Mouse (Mus musculus) left cerebral cortex, adult 18-20 months (tissue): ENCODE data around the gene Maml2. TPM values are rescaled to one million over a fixed set of nuclear protein-coding genes. Genes with fewer than 3 reads are reported as not detected.

Source experiments
- DNase-seq, 2 experiments: peaks; one replicate each; pipeline ENCODE4 v3.0.0; 2021 to 2022; ENCODE audit warnings: low spot score in 2 of 2, mixed read lengths in 1 of 2
- total RNA-seq, 2 experiments: library from RNA; stranded (reverse); gene quantifications; 2 replicates each; pipeline ENCODE4 v1.2.3; 2021

The Maml2 gene
- total RNA-seq, 2 experiments from 2014 or later: 6.1 to 6.6 TPM

DNA sequence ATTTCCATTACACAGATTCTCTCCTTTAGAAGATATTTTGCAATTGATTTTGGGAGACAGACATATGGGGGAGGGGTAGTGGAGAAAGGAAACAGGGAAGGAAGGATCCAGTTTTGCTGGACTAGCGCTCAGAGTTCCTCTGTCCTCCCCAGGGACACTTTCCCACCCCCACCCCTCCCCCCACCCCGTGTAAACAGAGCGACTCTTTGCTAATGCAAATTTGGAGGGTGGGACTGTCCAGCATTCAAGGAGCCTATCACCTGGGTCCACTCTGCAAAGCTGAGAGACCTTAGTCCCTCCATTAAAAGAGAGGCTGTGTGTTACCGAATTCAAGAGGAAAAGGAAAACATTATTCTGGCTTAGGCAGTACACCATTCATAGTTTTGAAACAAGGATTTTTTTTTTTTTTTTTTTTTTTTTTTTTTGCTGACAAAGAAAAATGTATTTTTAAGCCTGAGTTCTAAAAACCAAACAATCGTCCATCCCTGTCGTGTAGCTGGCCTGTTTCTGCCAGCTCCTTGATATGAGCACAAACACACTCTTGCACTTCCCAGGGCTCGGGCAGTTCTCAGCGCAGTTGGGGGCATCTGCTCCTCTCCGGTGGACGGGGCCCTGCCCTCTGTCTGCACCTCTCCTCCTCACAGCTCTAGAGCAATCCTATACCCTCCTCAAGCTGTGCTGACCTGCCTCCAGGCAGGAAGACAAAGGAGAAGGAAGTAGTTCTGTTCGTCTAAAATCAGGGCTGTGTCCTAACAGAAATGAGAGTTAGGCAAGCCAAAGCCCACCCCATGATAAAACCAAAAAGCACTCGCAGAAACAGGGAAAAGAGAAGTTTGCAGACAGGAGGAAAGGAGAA lies 364.2 kb downstream of the Maml2 start:
- no peak for DNase-seq

- no peak for DNase-seq
Measured at GRCm38 (mm10) chr9:13665487-13665969, 367.8 kb downstream of the Maml2 start.

GRCm38 (mm10) chr9:13667955-13668354 lies 370.2 kb downstream of the Maml2 start:
- DNase-seq: no peak

DNA sequence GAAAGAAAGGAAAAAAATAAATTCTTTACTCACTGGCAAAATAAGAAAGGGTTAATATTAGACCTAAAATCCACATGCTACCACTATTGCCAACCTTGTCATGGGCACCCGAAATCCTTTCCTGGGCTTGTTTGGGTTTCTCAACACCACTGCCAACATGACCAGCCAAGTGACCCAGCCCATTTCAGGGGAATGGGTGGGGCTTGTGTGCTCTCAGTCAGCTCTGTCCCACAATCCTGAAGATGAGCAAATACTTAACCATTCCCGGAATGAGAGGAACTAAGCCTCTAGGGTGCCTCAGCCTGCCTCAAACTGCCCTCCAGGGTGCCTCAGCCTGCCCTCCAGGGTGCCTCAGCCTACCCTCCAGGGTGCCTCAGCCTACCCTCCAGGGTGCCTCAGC lies 371.0 kb downstream of the Maml2 start:
- DNase-seq: no peak

DNA sequence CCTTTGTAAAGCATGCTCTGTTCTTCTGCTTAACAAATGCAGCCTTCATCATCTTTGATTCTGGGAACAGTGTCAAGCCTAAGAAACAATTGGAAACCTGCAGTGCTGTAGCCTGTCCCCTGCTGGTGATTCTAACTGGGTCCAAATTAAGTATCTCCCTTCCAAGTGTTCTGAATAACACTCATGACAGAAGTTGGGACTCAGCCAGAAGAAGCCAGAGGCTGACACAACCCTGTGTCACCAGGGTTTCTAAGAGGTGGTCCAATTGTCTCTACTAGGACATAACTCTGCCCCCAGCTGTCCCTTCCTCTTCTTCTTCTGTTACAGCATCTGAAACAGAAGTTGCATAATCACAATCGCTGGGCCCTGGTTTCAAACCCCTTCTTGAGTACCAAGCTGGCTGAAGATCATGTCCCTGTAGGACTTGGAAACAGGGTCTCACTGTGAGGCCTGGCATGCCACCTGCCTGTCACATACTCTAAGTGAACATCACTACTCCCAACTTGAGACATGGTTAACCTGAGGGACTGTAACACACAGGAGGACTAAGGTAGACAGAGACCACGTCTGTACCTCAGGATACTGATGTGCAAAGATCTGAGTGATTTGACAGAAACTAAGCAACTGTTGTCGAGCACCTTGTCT lies 373.5 kb downstream of the Maml2 start:
- DNase-seq: no peak

- no peak for DNase-seq
Measured at GRCm38 (mm10) chr9:13673304-13673703, 375.5 kb downstream of the Maml2 start.

DNA sequence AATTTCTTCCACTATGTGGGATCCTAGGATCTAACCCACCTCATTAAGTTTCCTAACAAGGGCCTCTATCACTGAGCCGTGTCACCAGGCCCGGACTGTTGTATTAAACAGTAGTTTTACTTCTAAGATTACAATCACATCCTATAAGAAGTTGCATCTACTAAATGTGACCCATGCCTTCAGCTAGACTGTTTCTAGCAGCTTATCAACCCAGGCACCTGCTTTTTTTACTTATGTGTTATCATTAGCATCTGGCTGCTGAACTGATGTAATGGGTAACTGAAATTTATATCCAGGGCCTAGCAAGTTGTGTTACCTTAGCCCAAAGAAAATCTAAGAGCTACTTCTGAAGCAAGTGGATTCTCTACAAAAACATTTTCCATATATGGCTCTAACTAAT lies 380.3 kb downstream of the Maml2 start:
- DNase-seq: no peak

DNA sequence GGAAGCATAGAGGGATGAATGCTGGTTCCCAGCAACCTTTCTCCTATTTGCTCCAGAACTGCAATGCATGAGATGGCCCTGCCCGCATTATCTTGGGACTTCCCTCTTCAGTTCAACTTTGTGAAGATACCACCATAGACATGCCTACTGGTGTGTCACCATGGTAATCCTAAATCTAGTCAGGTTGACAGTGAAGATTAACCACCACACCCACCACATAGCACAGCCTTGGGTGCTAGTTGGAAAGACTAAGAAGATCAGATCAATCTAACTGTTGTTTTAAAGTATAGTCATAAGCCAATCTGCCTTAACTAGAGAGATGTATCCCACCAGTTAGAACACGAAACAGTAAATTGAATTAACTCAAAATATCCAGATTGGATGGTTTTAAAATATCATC lies 381.9 kb downstream of the Maml2 start:
- DNase-seq: no peak

DNA sequence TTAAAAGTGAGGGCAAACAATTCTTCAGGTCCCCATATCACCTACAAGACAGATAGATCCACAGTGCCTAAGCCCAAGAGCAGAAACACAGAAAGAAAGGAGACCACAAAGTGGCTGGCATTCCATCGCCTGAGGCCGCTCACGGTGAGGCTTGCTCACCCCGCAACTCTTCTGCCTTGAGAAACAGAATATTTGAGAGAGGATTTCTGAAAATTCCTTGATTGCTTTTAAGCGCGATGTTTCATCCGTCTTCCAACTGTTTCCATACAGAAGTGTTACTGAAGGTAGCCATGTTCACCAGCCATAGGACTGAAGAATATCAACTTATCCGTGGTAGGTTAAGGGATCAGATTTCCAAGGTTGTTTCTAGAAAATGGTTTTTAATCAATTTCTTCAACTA lies 383.4 kb downstream of the Maml2 start:
- DNase-seq: no peak

DNA sequence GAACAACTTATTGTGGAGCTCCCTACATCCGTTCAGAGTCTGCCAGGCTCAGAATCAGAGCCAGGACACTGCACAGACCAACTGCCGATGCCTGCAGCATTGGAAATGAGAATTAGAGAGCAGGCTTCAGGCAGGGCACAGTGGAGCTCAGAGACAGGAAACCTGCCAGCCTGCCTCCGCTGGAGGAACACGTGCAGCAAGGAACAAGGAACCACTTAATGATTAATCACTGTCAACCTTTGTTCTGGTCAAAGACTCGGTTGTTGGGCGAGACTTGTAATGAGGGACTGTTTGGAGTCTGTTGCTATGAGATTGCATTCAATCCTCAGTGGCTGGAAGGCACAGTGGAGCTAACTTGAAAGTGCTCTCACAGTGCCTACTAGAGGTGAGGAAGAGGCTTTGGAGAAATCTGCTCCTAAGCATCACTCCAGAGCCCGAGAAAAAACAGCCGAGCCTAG lies 383.9 kb downstream of the Maml2 start:
- DNase-seq: peak; percentile 39 to 56

GRCm38 (mm10) chr9:13684327-13684934 lies 386.7 kb downstream of the Maml2 start:
- DNase-seq: no peak

DNA sequence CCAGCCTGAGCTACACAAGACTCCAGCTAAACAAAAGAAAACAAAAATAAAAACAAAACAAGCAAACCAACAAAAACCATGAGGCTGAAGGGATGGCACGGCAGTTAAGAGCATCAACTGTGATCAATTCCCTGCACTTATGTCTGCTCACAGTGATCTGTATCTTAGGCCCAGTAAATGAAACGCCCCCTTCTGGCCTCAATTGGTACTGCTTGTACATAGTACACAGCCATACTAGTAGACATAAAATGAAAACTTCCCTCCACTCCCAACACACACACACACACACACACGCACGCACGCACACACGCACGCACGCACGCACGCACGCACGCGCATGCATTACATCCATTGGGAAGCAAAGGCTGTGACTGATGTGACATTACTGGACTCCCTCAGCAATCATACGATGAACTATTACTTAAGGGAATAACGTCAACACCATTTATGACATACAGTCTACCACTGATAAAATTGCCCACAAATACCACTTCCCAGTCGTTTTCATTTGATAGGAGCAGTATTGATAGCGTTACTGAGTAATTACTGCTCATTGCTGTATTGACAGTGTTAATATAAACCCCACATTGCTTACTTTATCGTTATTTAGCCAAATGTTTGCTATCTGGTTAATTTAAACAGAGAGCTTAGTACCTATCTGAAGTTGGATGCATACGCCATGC lies 389.4 kb downstream of the Maml2 start:
- no peak for DNase-seq

DNA sequence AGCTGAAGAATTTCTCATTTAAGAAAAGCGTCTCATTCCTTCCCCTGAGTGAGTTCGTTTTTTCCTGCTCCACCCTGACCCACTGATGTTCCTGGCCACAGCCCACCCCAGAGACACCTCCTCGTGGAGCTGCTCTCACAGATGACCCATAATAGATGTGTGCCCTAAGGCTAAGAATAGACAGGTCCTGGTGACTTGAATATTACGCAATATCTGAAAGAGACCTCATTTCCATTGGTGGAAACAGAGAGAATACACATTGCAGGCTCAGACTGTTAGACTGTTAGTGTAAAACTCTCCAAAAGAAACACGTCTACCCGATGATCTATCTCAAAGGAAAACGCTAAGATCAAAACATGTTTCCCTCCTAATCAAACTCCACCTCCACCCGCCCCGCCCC lies 391.2 kb downstream of the Maml2 start:
- DNase-seq: no peak

DNA sequence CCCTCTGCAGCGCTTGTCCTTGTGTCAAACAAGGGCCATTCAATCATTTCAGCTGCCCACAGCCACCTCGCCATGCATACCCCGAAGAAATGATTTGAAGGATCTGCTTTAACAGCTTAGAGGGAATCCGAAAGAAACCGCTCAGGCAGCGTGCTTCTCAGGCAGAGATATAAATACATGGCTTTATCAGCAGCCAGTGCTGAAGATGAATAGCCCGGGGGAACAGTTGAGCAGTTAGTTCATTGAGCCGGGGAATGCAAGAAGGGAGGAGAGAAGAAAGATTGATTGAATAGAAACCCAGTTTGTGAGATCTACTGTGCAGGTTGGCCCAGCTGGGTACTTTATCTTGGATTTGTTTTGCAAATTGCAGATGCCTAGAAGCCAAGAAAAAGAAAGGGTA lies 392.6 kb downstream of the Maml2 start:
- no peak for DNase-seq

GRCm38 (mm10) chr9:13693693-13694284 lies 396.0 kb downstream of the Maml2 start:
- DNase-seq: no peak

GRCm38 (mm10) chr9:13694293-13694692 lies 396.5 kb downstream of the Maml2 start:
- DNase-seq: peak; percentile 47 to 48

DNA sequence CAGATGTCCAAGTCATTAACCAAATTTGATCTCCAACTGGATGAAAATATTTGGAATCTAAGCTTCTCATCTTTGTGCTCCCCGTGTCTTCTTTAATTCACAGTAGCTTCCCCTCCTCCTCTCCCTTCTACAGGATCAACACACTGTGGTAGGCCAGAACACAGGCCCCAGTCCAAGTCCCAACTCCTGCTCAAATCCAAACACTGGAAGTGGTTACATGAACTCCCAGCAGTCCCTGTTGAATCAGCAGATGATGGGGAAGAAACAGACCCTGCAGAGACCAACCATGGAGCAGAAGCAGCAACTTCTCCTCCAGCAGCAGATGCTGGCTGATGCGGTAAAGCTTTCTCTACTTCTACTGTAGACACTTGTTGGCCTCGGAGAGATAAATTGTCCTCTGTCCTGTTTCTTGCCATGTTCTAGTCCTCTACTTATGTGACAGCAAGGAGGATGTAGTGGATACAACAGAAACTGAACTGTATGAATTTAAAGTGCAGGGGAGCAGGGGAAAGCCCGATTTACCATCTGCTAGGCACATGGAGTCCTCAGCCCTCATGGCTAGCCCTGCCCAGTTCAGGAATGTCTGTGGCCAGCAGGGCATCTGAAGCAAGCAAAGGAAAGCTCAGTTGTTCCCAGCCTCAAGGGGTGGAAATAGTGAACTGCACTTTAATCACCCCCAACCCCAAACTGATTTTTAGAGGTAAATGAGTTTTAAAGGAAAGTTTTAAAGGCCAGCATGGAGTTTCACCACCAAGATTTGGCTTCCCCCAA lies 399.5 kb downstream of the Maml2 start:
- DNase-seq: no peak

- DNase-seq: no peak
Measured at GRCm38 (mm10) chr9:13697869-13698268, 400.1 kb downstream of the Maml2 start.

- DNase-seq: no peak
Measured at GRCm38 (mm10) chr9:13699061-13699780, 401.5 kb downstream of the Maml2 start.

- DNase-seq: no peak
Measured at GRCm38 (mm10) chr9:13699781-13700116, 402.0 kb downstream of the Maml2 start.
